Mouse (Mus musculus): ENCODE measurements around the gene Isca2.

GRCm38 (mm10) chr12:84755008-84755695 lies 17.9 kb upstream of the Isca2 start:
- TF ChIP-seq CTCF (IDR thresholded peaks at IDR 0.05; ENCODE audit: extremely low read depth, insufficient read length, insufficient replicate concordance, low read depth, low read length) = peak; percentile 53; the same call in 1 of the 2 replicates
- no peak for TF ChIP-seq POLR2A (IDR thresholded peaks at IDR 0.05; ENCODE audit: low read depth, low read length)

Measured in small intestine, adult 2 months (tissue).